Mouse (Mus musculus) central nervous system, embryonic 11.5 days (tissue): ENCODE results near the gene Cfap65. TPM values are rescaled to one million over a fixed set of nuclear protein-coding genes. Genes with fewer than 3 reads are reported as not detected.

Experiments used
- polyA plus RNA-seq: library from polyadenylated mRNA; depleted of rRNA; stranded (reverse); fragments of >200 nt; gene quantifications from 2 replicates; pipeline ENCODE4 v1.2.3, GENCODE M21; 2012; rRNA removed

The Cfap65 gene
- polyA plus RNA-seq = 0.58 and 0.83 TPM in 2 replicates

DNA sequence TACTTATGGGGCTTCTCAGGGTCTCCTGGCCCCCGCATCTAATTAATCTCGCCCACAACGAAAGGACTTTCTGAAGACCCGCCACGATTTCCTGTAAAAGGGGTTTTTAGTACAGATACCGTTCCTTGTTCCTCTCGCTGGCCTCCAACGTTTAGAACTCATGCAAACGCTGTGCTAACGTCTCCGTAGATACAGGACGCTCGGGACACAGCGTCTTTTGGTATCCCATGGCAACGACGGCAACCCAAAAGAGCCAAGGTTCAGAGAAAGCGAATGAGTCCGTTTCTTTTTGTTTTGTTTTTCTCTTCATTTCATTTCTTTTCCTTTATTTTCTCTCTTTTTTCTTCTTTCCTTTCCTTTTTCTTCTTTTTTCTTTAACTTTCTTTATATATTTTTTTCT is at the start of gene Cfap65:
Gene Cfap65 (minus strand): TSS at position 198 of the 400 bp plus-strand sequence.

DNA sequence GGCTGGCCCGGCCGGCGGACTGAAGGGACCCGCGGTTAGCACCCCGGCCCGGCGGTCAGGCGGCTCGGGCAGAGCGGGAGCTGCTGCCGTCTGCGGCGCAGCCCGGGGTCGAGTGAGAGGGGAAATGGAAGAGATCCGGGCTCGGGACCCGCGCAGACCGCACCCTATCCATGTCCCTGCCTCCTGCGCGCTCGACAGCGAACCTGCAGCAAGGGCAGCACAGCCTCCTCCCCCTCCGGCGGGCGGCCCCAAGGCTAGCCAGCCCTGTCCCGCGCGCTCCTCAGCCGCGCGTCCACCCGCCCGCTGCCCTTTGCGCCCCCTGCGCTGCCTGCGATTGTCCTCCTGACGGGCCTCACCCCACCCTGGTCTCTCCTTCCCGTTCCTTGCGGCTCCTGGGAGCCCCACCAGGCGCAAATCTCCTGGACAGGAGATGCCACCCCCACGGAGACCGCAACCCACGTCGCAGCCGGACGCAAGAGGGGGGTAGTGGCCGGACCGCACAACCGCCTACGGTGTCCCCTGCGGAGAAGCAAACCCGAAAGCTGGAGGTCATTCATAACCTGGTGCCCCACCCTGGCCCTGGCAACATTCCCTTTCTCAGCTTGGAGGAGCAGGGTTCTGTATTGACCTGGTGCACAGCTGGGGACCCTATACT is 16.3 kb upstream of the Cfap65 start, which contains the start of gene Ihh:
Gene Ihh (minus strand): TSS at position 117 of the 655 bp plus-strand sequence.

DNA sequence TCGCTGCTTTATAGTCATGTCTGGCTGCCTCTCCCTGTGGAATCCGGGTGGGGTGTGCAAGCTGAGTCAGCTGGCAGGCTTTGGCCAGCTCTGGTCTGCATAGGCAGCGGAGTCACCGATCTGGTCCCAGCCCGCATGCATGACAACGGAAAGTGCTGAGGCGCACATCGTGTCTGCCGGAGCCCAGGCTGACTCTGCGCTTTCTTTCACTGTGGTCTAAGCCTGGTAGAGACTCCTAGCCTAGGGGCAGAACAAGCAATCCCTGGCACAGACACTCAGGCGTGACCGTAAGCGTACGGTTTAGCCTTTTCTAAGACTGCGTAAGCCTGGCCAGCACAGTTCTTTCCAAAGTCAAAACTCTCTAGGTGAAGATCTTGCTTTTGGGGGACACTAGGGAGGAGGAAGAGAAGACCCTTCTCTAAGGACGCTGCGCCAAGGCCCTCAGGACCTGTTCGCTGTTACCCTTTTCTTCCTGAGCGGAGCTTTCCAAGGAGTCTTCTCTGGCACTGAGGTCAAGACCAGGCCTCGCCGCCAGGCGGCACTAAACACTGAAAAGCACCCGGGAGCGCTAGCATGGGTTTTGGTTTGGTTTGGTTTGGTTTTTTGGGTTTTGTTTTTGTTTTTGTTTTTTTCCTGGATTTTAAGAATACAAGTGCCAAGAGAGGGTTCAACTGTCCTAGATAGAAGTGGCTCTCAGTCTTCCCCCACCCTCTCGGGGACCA is 42.1 kb downstream of the Cfap65 start, which contains the start of gene Cryba2:
Gene Cryba2 (minus strand): TSS at position 10 of the 722 bp plus-strand sequence.

DNA sequence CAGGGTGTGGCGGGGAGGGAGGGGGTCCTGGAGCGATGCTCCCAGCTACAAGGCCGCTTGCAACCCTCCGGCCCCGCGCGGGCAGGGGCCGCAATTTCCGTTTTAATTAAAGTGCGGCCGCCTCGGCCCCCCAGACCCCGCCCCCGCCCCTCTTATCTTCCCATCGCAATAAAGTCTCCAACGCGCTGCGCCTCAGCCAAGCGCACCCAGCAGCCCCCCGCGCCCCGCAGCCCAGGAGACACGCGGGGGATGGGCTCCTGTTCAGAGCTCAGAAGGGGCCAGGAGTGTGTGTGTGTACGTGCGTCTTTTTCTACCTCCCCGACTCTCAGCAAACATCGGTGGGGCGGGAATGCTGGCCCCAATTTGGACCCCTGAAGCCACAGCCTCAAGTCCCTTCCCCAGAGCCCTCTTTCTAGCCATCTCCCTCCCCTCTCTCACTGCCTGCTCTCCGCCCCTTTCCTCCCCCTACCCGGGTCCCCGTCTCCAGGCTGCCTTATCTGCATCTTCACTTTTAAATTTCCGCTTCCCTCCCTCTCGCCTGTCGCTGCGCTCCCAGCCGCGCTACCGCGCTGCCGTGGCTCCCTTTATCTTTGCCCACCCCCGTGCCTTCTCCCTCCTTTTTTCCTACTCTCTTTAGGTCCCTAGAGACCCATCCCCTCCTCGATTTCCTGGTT is 49.9 kb downstream of the Cfap65 start, which contains the start of gene Fev:
Gene Fev (minus strand): TSS at position 51 of the 674 bp plus-strand sequence.

DNA sequence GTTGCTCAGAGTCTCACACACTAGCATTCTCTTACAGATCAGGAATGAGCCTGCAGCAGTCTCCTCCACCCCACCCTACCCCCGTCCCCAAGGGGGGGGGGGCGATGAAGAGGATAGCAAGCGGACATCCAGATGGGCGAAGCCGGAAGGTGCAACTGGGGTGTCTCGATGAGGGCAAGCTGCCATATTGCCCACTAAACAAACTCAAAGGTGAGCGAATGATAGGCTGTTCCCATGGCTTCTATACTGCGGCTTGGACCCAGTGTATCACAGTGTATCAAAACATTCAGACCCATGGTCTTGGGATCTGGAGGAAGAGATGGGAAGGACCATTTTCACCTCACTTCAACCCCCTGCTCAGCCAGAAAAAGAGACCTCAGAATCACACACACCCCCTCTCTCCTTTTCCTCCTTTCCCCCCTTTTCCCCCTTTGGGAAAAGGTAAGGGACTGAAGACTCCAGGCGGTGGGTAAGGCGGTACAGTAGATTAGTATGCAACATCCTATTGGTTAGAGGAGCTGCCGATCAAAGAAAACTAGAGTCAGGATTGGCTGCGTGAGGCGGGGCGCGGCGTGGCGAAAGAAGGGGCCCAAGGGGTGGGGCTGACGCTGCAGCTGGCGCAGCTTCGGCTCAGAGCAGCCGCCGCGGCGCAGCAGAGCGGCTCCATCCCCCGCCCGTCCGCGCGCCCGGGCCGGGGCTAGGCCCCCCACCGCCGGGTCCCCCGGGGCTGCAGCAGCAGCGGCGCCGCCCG is 80.9 kb downstream of the Cfap65 start, which contains the start of gene Cdk5r2:
Gene Cdk5r2 (plus strand): TSS at position 629 of the 751 bp plus-strand sequence.

Other genes with a start within 250 kb of the Cfap65 start
- gene Cyp27a1, start 222.0 kb downstream of the Cfap65 start, polyA plus RNA-seq = 9.7 and 9.9 TPM in 2 replicates
- gene Prkag3, start 186.4 kb downstream of the Cfap65 start, polyA plus RNA-seq = 0.29 and 0.35 TPM in 2 replicates
- 4.7 and 7.1 TPM in 2 replicates for gene Wnt6, start 163.7 kb downstream of the Cfap65 start, polyA plus RNA-seq
- gene Wnt10a, start 144.1 kb downstream of the Cfap65 start, polyA plus RNA-seq = 0.70 and 0.94 TPM in 2 replicates
- 14.2 and 25.9 TPM in 2 replicates for gene Cdk5r2, start 80.7 kb downstream of the Cfap65 start, polyA plus RNA-seq
- 0.19 and 0.43 TPM in 2 replicates for gene Fev, start 50.2 kb downstream of the Cfap65 start, polyA plus RNA-seq
- 0.14 and 0.42 TPM in 2 replicates for gene Cryba2, start 42.5 kb downstream of the Cfap65 start, polyA plus RNA-seq
- gene Ihh, start 16.1 kb upstream of the Cfap65 start, polyA plus RNA-seq = 0.75 and 1.1 TPM in 2 replicates
- 4.5 and 5.2 TPM in 2 replicates for gene Nhej1, start 189.6 kb upstream of the Cfap65 start, polyA plus RNA-seq
- 0.10 TPM in 2 replicates for gene Slc23a3, start 198.3 kb upstream of the Cfap65 start, polyA plus RNA-seq
- gene Cnppd1, start 207.1 kb upstream of the Cfap65 start, polyA plus RNA-seq = 50.0 and 55.5 TPM in 2 replicates
- 57.7 and 66.7 TPM in 2 replicates for gene Retreg2, start 207.2 kb upstream of the Cfap65 start, polyA plus RNA-seq
- 29.5 and 43.8 TPM in 2 replicates for gene Zfand2b, start 233.0 kb upstream of the Cfap65 start, polyA plus RNA-seq
- 23.4 and 24.9 TPM in 2 replicates for gene Abcb6, start 244.8 kb upstream of the Cfap65 start, polyA plus RNA-seq